Mouse (Mus musculus) heart, postnatal 36 days (tissue): Measurements from ENCODE around the gene Ttc21a. TPM values are rescaled to one million over a fixed set of nuclear protein-coding genes. Genes with fewer than 3 reads are reported as not detected.

Experiments used
- DNase-seq, 2 experiments: peaks; one replicate each; pipeline ENCODE4 v3.0.0; 2021 to 2022
- intact Hi-C: fragments of 180-260 bp; cut with DNase I; formaldehyde crosslinking; loops from one replicate; pipeline ENCODE4 v1.15.1; 2025
- total RNA-seq, 2 experiments: library from RNA; stranded (reverse); gene quantifications; 2 replicates each; pipeline ENCODE4 v1.2.3; 2021

Gene Ttc21a
- total RNA-seq, 2 experiments from 2014 or later = not detected

GRCm38 (mm10) chr9:119973281-119973680 lies 35.9 kb downstream of the Ttc21a start:
- no peak for DNase-seq
- intact Hi-C loops = no loop called here

DNA sequence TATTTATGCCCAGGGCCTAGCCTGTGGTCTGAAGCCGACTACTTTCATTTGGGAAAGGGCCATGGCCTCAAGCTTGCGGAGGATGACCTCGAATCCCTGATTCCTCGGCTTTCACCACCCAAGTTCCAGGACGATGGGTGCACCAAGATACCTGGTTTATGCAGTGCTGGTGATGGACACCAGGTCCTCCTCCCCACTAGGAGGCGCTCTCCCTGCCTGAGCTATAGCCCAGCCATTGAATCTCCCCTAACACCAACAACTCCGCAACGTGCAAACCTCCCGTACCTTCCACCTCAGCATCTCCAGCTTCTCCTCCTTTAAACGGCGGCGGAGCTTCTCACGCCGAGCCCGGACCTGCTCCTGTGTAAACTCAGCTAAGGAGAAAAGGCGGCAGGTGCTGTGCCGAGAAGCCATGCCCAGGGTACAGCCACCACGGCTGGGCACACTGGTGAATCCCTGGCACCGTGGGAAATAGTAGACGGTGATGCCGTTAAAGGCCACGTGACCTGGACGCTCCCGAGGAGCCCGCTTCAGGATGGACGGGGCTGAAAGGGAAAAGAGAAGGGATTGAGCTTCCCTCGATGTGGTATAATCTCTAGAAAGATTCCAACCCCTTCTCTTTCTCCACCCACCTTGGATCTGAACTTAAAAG lies 36.6 kb downstream of the Ttc21a start:
- DNase-seq = no peak
- intact Hi-C loops = no loop called here

DNA sequence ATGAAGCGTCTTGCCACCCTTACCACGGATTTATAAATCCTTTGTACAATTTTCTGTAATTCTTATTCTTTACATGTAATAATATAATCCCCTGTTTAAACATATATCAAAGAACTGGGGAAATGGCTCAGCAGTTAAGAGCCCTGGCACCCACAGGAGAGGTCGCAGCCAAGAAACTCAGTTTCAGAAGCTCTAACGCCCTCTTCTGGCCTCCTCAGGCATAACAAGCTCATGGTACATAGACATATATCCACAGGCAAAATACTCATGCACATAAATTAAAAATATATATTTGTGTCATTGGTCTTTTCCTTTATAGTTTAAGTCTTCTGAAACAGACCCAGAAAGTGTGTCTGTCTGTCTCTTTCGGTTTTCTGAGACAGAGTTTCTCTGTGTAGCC lies 37.2 kb downstream of the Ttc21a start:
- intact Hi-C loops = no loop called here
- DNase-seq = no peak

DNA sequence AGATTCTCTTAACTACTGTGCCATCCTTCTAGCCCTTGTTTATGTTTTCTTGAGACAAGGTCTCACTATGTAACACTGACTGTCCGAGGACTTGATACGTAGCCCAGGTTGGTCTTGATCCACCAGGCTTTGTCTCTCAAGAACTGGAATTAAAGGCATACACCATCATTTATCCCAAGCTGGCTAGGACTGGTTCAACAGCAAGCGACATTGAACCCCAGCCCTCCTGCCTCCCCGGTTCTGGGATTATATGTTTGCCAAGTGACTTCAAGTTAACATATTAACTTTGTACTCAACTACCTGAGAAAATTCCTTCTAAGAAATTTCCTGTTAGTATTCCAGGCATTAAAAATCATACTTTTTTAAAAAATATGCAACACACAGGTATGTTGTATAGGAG lies 37.9 kb downstream of the Ttc21a start:
- DNase-seq = no peak
- intact Hi-C loops = no loop called here

DNA sequence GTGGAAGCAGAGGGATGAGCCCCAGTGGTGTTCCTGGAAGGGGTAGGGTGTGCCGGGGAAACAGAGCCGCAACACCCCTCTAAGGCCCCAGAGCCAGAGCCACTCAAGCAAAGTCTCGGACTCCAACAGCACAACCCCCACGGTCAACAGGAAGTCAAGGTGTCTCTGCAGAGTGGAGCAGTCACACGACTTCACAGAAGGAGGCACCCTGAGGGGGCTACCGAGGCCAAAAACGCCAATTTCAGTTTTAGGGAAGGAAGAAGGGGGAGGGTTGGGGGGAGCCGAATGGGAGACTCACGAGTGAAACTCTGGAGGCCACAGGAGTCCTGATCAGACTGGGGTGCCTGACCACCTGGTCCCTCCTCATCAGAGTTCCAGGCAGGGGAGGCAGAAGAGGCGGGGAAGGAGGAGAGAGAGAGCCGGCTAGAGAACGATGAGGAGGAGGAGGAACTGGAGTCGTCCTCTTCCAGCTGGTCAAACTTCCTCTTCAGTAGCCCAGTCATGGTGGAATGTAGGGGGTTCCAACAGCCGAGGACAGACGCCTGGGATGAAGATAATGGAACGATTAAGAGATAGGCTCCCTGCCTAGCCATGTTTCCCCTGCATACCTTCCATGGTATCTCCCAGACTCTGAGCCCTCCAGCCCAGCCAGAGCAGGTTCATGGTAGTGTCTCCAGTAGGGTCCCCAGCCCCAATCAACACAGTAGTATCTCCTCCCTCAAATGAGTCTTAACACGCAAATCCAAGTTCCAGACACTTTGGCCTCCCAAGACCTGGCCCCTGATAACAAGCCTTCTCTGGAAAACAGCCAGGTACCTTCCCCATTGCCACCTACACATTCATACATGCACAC lies 39.5 kb downstream of the Ttc21a start:
- intact Hi-C loops = no loop called here
- DNase-seq = no peak

DNA sequence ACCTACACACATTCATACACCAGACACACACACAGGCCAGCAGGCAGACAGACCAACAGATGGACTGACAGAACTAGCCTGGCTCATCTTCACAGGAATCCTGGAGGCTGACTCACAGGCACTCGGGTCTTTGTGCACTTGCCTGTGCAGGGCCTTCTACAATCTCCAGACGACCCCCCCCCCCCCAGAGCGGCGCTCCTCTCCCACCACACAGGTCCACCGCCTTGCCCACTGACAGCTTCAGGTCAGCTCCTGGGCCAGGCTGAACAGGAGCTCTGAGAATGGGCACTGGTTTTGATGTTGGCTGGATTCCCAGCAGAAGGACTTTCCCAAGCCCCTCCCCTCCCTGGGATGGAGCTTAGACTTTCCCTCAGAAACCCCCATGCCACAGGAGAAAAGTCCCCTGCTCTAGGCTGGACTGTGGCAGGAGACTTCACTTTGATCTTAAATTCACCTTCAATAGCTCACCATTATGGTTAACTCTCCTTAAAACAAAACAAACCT lies 40.2 kb downstream of the Ttc21a start:
- intact Hi-C loops = loop anchor here (2.0 kb wide), 1 partner anchor 13 kb away; no protein-coding TSS in a partner anchor
- no peak for DNase-seq

DNA sequence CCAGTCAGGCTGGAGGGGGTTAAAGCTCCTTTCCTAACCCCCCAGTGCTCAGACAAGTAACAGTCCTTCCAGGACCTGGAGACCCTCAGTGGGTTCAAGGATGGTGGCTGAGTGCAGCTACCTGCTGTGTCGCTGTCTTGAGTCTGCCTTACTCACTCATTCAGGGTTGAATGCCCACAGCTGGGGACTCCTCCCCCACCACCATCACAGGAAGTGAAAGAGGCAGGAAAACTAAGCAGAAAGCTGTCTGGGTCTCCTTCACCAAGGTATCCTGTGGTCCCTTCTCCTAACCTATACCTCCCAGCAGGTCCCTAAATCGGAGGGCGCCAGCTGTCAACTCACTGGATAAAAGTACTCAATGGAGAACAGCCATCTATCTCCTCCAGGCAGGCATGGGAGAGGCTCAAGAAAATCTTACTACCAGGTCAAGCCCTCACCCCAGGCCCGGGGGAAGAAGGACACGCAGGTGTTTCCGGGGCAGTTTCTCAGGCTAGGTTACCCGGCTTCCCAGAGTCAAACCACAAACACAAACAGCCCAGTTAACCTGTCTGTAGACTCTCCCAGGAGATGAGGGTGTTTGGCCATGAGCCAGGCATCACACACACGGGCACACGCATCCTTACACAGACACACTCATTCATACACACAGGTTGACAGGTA lies 40.9 kb downstream of the Ttc21a start:
- intact Hi-C loops = loop anchor here (2.0 kb wide), 1 partner anchor 13 kb away; no protein-coding TSS in a partner anchor
- DNase-seq = no peak

DNA sequence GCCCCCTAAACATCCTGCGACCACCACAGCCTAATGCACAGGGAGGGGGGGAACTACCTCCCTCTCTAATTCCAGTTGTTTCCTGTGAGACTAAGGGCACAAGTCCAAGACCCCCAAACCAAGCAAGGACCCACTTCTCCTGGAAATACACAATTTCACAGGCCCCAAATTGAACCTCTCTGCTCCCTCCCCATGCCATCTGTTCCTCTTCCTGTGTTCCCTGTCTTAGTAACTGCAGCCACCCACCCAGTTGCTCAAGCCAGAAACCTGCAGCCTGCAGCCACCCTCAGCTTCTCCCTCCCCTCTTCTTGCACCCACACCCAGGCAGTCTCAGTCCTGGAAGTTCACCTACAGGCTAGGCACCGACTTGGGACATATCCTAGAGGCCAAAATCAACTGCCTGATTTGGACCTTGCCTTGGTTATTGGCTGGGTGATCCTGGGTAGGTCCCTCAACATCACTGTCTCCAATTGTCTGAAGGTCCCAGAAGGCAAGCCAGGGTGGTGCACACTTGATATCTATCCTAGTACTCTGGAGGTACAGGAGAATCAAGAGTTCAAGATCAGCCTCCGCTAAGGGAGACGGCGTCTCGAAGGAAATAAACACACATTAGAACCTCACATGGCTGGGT lies 41.5 kb downstream of the Ttc21a start:
- no peak for DNase-seq
- intact Hi-C loops = loop anchor here (2.0 kb wide), 1 partner anchor 14 kb away; no protein-coding TSS in a partner anchor

GRCm38 (mm10) chr9:119979749-119980148 lies 42.3 kb downstream of the Ttc21a start:
- DNase-seq = no peak
- intact Hi-C loops = loop anchor here (2.0 kb wide), 1 partner anchor 15 kb away; no protein-coding TSS in a partner anchor

GRCm38 (mm10) chr9:119980770-119981182 lies 43.4 kb downstream of the Ttc21a start:
- intact Hi-C loops = no loop called here
- no peak for DNase-seq

DNA sequence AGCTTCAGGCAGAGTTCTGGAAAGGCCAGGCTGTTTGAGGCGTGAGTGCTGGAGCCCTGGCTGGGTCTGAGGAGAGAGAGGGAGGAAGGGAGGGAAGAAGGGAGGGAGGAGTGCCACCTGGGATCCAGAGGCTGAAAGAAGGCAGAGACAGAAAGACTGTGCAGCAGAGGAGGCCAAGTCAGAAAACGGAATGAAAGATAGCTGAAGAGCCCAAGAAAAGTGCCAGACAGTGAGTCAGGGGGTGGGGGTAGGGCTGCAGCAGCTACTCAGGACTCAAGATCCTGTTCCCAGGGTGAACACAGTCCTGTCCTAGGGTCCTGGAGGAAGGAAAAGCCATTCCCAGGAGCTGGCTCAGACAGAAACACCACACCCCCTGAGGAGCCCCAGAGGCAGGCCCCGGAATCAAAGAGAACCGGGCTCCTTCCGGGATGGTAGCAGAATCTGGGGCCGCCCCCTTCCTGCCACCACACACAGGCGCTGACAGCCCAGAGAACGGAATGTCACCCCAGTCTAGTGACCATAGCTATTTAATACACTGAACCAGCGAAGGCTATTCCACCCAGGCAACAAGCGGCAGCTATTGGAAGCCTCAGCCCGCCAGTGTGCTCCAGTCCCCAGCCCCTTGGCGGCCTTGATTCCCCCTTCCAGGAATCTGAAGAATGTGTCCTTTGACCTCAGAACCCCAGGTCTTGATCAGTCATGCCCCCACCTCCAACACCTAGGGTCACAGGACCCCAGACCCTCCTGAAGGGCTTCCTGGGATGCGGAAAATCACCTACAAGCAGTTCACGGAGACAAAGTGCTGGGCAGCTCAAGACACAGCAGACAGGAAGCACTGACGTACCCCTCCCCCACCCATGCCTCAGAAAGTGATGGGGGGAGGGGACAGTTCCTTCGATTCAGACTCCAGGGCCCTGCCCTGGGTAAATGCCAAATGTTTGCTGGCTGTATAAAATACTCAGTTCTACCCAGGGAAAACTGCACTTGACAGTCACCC lies 44.1 kb downstream of the Ttc21a start:
- intact Hi-C loops = no loop called here
- DNase-seq = peak; percentile 82

DNA sequence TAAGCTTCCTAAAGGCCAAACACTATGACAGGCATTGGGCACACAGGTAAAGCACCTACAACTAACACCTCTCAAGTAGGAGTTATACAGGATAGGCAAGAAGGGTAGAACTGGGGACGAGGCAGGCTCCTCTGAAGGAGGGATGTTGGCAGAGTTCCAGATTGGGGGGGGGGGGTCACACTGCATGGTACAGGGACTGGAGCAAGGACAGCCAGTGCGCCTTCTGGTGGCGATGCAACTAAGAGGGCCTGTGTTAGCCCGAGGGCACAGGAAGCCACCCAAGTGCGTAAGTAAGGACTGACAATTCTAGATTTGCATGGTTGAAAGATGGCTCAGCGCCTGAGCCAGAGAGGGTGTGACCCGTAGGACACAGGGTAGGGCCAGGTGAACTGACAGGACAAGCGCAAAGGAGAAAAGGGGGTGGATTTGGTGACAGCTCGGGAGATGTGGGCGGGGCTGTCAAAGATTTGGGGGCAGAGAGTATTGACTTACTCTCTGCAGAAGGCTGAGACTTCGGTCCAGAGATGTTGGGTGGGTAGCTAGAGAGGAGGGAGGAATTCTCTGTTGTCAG lies 44.9 kb downstream of the Ttc21a start:
- peak; percentile 66 for DNase-seq
- intact Hi-C loops = no loop called here

GRCm38 (mm10) chr9:119982956-119983551 lies 45.6 kb downstream of the Ttc21a start:
- intact Hi-C loops = loop anchor here (1.0 kb wide), 1 partner anchor 28 kb away; no protein-coding TSS in a partner anchor
- DNase-seq = peak; percentile 62 to 74

DNA sequence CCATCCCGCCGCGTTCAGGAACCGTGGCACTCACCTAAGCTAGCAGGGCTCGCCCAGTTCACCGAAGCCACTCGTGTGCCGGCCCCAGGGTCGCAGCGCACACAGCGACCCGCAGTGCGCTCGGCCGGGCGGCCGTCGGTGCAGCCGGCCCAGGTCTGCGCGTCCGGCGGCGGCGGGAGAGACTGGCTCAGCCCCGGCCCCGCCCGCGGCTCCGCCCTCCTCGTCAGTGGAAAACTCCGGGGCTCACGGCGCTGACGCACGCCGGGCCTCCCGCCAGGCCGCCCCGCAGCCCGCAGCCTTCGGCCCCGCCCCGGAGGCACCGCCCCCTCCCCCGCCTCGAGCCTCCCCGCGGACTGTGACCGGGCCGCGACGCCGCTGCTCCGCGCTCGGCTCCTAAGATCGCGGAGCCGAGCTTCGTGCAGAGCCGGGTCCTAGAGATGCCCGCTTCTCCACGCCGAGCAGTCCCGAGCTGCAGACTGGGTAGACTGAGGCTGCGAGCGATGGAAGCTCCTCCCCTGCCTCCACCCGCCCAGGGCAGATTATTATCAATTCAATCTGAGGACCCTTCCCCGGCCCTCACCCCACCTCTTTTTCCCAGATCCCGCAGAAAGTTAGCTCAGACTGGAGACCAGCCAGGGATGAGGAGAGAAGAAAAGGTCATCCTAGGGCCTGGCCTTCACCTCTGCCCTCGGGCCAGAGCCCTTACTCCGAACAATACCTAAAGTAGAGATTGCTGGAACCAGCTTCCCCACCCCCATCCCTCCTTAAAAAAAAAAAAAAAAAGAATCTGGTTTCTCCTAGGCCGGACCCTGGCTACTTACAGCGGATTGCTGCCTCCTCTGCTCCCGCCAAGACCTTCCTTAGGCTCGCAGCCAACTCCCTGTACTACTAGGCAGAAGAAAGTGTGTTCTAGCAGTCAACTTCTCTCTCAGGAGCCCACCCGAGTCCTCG lies 46.5 kb downstream of the Ttc21a start:
- intact Hi-C loops = loop anchor here (1.0 to 2.0 kb wide), 2 partner anchors 17 to 27 kb away; no protein-coding TSS in a partner anchor
- peak; percentile 93 to 96 for DNase-seq

- intact Hi-C loops = loop anchor here (2.0 kb wide), 1 partner anchor 16 kb away; no protein-coding TSS in a partner anchor
- no peak for DNase-seq
Observed at GRCm38 (mm10) chr9:119984536-119985011, 47.2 kb downstream of the Ttc21a start, which contains the start of gene Csrnp1. Csrnp1 (minus strand) TSS chr9:119984658.

DNA sequence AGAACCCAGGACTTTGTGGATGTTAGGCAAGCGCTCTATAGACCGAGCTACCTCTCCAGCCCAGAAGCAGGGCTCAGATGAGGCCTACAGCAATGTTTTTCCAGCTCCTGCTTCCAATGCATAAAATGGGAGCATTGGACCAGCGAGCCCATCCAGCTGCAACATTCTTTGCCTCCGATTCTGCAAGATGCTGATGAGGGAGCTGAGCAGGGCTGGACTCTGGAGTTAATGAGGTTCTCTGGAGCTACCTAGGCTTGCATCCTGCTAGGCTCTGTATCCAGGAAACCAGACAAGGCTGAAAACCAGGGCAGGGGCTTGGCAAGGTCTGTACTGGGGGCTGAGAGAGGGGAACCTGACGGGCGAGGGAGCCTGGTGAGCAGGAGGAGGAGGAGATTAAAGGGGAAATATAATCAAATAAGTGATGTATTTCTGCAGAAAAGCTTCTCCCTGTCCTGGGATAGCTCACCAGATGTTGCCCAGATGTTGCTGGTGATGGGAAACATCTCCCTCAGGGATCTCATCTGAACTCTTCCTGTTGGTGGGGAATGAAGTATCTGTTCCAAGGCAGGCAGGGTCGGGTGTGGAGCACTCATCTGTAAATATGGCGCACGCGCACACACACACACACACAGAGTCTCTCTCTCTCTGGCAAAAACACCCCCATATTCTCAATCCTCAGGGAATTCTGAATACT lies 48.6 kb downstream of the Ttc21a start:
- intact Hi-C loops = loop anchor here (2.0 kb wide), 1 partner anchor 15 kb away; no protein-coding TSS in a partner anchor
- DNase-seq = no peak
